Mouse (Mus musculus) heart, postnatal 0 days (tissue): ENCODE measurements at regions not wholly inside any gene's neighbourhood (a gene's known extent, or its start where the extent isn't known, plus 50 kb on each side); places are given as distances from the start of the nearest gene placed in this dataset.

Experiments used
- CTCF ChIP-seq: IDR thresholded peaks from 2 replicates; pipeline ENCODE4 v1.5.1; 2016; ENCODE audit warnings: antibody characterized with exemption, control low read depth, low read depth
- EP300 ChIP-seq: IDR thresholded peaks from 2 replicates; pipeline ENCODE4 v1.6.1; 2016; ENCODE audit warnings: antibody characterized with exemption, low read depth

DNA sequence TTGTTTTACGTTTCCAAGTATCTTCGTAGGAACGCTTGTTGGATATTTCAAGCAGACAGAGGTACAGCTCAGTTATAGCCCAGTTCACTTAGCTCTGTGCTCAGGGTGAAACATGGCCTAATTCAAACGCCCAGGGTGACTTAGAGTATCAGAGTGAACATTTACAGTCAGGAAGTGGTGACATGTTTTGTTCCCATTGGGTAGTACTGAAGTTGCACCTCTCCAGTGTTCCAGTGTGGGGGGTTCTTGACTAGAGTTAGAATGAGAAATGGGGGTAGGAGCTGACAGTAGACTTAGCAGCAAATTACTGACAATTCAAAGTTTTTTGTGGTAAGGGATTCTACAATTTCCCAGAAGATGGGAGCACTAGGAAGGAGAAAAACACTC is 159.9 kb upstream of the Cypt12 start:
- no peak for TF ChIP-seq EP300
- no peak for TF ChIP-seq CTCF
